Mouse (Mus musculus): ENCODE measurements around the gene Zfp78. TPM values are rescaled to one million over a fixed set of nuclear protein-coding genes. Genes with fewer than 3 reads are reported as not detected.

The Zfp78 gene
- polyA plus RNA-seq, 1 experiment from 2014 or later, result 4.2 TPM

Other genes starting within 250 kb of the Zfp78 start
- gene Zfp787, start 207.3 kb upstream of the Zfp78 start, polyA plus RNA-seq (2015; fragmentation: Nextera tagmentation; extraction: Ambion mirVana), result 26.4 and 27.2 TPM in 2 replicates
- 60.3 and 61.5 TPM in 2 replicates for gene Zfp444, start 191.1 kb upstream of the Zfp78 start, polyA plus RNA-seq (2015; fragmentation: Nextera tagmentation; extraction: Ambion mirVana)
- not detected in 2 replicates for gene Galp, start 166.2 kb upstream of the Zfp78 start, polyA plus RNA-seq (2015; fragmentation: Nextera tagmentation; extraction: Ambion mirVana)
- not detected in 2 replicates for gene Zscan5b, start 141.0 kb upstream of the Zfp78 start, polyA plus RNA-seq (2015; fragmentation: Nextera tagmentation; extraction: Ambion mirVana)
- not detected in 2 replicates for gene Epp13, start 110.6 kb upstream of the Zfp78 start, polyA plus RNA-seq (2015; fragmentation: Nextera tagmentation; extraction: Ambion mirVana)
- gene Zfp667, start 76.7 kb upstream of the Zfp78 start, polyA plus RNA-seq (2015; fragmentation: Nextera tagmentation; extraction: Ambion mirVana), result 11.5 and 11.6 TPM in 2 replicates
- 5.9 and 6.2 TPM in 2 replicates for gene Zfp583, start 32.0 kb upstream of the Zfp78 start, polyA plus RNA-seq (2015; fragmentation: Nextera tagmentation; extraction: Ambion mirVana)
- 1.8 and 1.9 TPM in 2 replicates for gene Gm3854, start 19.5 kb upstream of the Zfp78 start, polyA plus RNA-seq (2015; fragmentation: Nextera tagmentation; extraction: Ambion mirVana)
- gene Zfp28, start 20.0 kb downstream of the Zfp78 start, polyA plus RNA-seq (2015; fragmentation: Nextera tagmentation; extraction: Ambion mirVana), result 9.5 and 10.0 TPM in 2 replicates
- gene Smim17, start 35.4 kb downstream of the Zfp78 start, polyA plus RNA-seq (2015; fragmentation: Nextera tagmentation; extraction: Ambion mirVana), result 0.26 and 0.44 TPM in 2 replicates
- not detected in 2 replicates for gene Gm20715, start 47.0 kb downstream of the Zfp78 start, polyA plus RNA-seq (2015; fragmentation: Nextera tagmentation; extraction: Ambion mirVana)
- 0.16 TPM in 1 of 2 replicates, not detected in the other for gene Olfr1344, start 75.4 kb downstream of the Zfp78 start, polyA plus RNA-seq (2015; fragmentation: Nextera tagmentation; extraction: Ambion mirVana)
- gene Olfr1336, start 92.9 kb downstream of the Zfp78 start, polyA plus RNA-seq (2015; fragmentation: Nextera tagmentation; extraction: Ambion mirVana), result not detected in 2 replicates
- gene Olfr1346, start 103.8 kb downstream of the Zfp78 start, polyA plus RNA-seq (2015; fragmentation: Nextera tagmentation; extraction: Ambion mirVana), result not detected in 2 replicates
- gene Olfr5, start 123.7 kb downstream of the Zfp78 start, polyA plus RNA-seq (2015; fragmentation: Nextera tagmentation; extraction: Ambion mirVana), result not detected in 2 replicates
- not detected in 2 replicates for gene Olfr1347, start 136.5 kb downstream of the Zfp78 start, polyA plus RNA-seq (2015; fragmentation: Nextera tagmentation; extraction: Ambion mirVana)
- gene Olfr1348, start 145.5 kb downstream of the Zfp78 start, polyA plus RNA-seq (2015; fragmentation: Nextera tagmentation; extraction: Ambion mirVana), result not detected in 2 replicates
- gene Olfr1349, start 159.7 kb downstream of the Zfp78 start, polyA plus RNA-seq (2015; fragmentation: Nextera tagmentation; extraction: Ambion mirVana), result 0.15 TPM in 1 of 2 replicates, not detected in the other
- 0.17 TPM in 1 of 2 replicates, not detected in the other for gene Olfr1350, start 201.6 kb downstream of the Zfp78 start, polyA plus RNA-seq (2015; fragmentation: Nextera tagmentation; extraction: Ambion mirVana)

Measured in embryonic facial prominence, embryonic 15.5 days (tissue).